Mouse (Mus musculus): ENCODE measurements at regions not wholly inside any gene's neighbourhood (a gene's known extent, or its start where the extent isn't known, plus 50 kb on each side); places are given as distances from the start of the nearest gene placed in this dataset.

GRCm38 (mm10) chr2:169260636-169261035, 305.2 kb upstream of the Zfp64 start:
- no peak for ATAC-seq (ENCODE audit: low FRiP score, low TSS enrichment)
- H3K4me1 ChIP-seq (ENCODE audit: control insufficient read depth, insufficient read depth, low read length) = no peaks in the 10 kb centered on the region
- H3K4me2 ChIP-seq (replicated peaks; ENCODE audit: low read depth, low read length) = no peak overlapping the region
- H3K4me3 ChIP-seq (ENCODE audit: low read length) = no peak overlapping the region
- no peaks in the 10 kb centered on the region for H3K36me3 ChIP-seq (ENCODE audit: control insufficient read depth, insufficient read depth, low read length)
- H3K9me3 ChIP-seq (ENCODE audit: control insufficient read depth, low read length) = no peaks in the 10 kb centered on the region
- no peak overlapping the region for H3K9ac ChIP-seq (ENCODE audit: low read depth, low read length)
- H3K27me3 ChIP-seq (ENCODE audit: control insufficient read depth, insufficient read depth, low read length) = no peaks in the 10 kb centered on the region
- WGBS = 89% methylated on average over 4 of the region's 4 CpGs
- no peak overlapping the region for H3K27ac ChIP-seq (ENCODE audit: low read depth, low read length)

GRCm38 (mm10) chr2:169244572-169244971, 289.2 kb upstream of the Zfp64 start:
- ATAC-seq (ENCODE audit: low FRiP score, low TSS enrichment) = no peak
- Histone ChIP-seq H3K9me3 (ENCODE audit: control insufficient read depth, low read length) (no peaks in the 10 kb centered on the region), H3K4me3 (ENCODE audit: low read length) (no peak overlapping the region), H3K36me3 (ENCODE audit: control insufficient read depth, insufficient read depth, low read length) (no peaks in the 10 kb centered on the region), H3K27me3 (ENCODE audit: control insufficient read depth, insufficient read depth, low read length) (no peaks in the 10 kb centered on the region), H3K9ac (ENCODE audit: low read depth, low read length) (no peak overlapping the region), H3K4me2 (replicated peaks; ENCODE audit: low read depth, low read length) (no peak overlapping the region), H3K4me1 (ENCODE audit: control insufficient read depth, insufficient read depth, low read length) (no peaks in the 10 kb centered on the region), H3K27ac (ENCODE audit: low read depth, low read length) (no peak overlapping the region)

- H3K9ac ChIP-seq (ENCODE audit: low read depth, low read length) = no peak overlapping the region
- no peak overlapping the region for H3K27ac ChIP-seq (ENCODE audit: low read depth, low read length)
- WGBS = 83% methylated on average over 9 of the region's 9 CpGs
- H3K4me2 ChIP-seq (replicated peaks; ENCODE audit: low read depth, low read length) = no peak overlapping the region
- no peaks in the 10 kb centered on the region for H3K27me3 ChIP-seq (ENCODE audit: control insufficient read depth, insufficient read depth, low read length)
- H3K9me3 ChIP-seq (ENCODE audit: control insufficient read depth, low read length) = no peaks in the 10 kb centered on the region
- H3K4me1 ChIP-seq (ENCODE audit: control insufficient read depth, insufficient read depth, low read length) = no peaks in the 10 kb centered on the region
- ATAC-seq (ENCODE audit: low FRiP score, low TSS enrichment) = no peak
- no peak overlapping the region for H3K4me3 ChIP-seq (ENCODE audit: low read length)
- no peaks in the 10 kb centered on the region for H3K36me3 ChIP-seq (ENCODE audit: control insufficient read depth, insufficient read depth, low read length)
Measured at GRCm38 (mm10) chr2:169243981-169244380, 288.6 kb upstream of the Zfp64 start.

- no peak overlapping the region for H3K9ac ChIP-seq (ENCODE audit: low read depth, low read length)
- no peak overlapping the region for H3K27ac ChIP-seq (ENCODE audit: low read depth, low read length)
- no peak overlapping the region for H3K4me2 ChIP-seq (replicated peaks; ENCODE audit: low read depth, low read length)
- H3K27me3 ChIP-seq (ENCODE audit: control insufficient read depth, insufficient read depth, low read length) = no peaks in the 10 kb centered on the region
- H3K4me3 ChIP-seq (ENCODE audit: low read length) = no peak overlapping the region
- ATAC-seq (ENCODE audit: low FRiP score, low TSS enrichment) = no peak
- H3K4me1 ChIP-seq (ENCODE audit: control insufficient read depth, insufficient read depth, low read length) = no peaks in the 10 kb centered on the region
- no peaks in the 10 kb centered on the region for H3K9me3 ChIP-seq (ENCODE audit: control insufficient read depth, low read length)
- no peaks in the 10 kb centered on the region for H3K36me3 ChIP-seq (ENCODE audit: control insufficient read depth, insufficient read depth, low read length)
- 88% methylated on average over 4 of the region's 4 CpGs for WGBS
Measured at GRCm38 (mm10) chr2:169237856-169238255, 282.5 kb upstream of the Zfp64 start.

GRCm38 (mm10) chr2:169237321-169237720, 281.9 kb upstream of the Zfp64 start:
- Histone ChIP-seq H3K36me3 (ENCODE audit: control insufficient read depth, insufficient read depth, low read length) (no peaks in the 10 kb centered on the region), H3K27me3 (ENCODE audit: control insufficient read depth, insufficient read depth, low read length) (no peaks in the 10 kb centered on the region), H3K4me1 (ENCODE audit: control insufficient read depth, insufficient read depth, low read length) (no peaks in the 10 kb centered on the region), H3K4me2 (replicated peaks; ENCODE audit: low read depth, low read length) (no peak overlapping the region), H3K9me3 (ENCODE audit: control insufficient read depth, low read length) (no peaks in the 10 kb centered on the region), H3K27ac (ENCODE audit: low read depth, low read length) (no peak overlapping the region), H3K4me3 (ENCODE audit: low read length) (no peak overlapping the region), H3K9ac (ENCODE audit: low read depth, low read length) (no peak overlapping the region)
- WGBS = 87% methylated on average over 9 of the region's 9 CpGs
- no peak for ATAC-seq (ENCODE audit: low FRiP score, low TSS enrichment)

GRCm38 (mm10) chr2:169234368-169235070, 279.1 kb upstream of the Zfp64 start:
- no peak overlapping the region for H3K4me2 ChIP-seq (replicated peaks; ENCODE audit: low read depth, low read length)
- H3K27ac ChIP-seq (ENCODE audit: low read depth, low read length) = no peak overlapping the region
- H3K4me1 ChIP-seq (ENCODE audit: control insufficient read depth, insufficient read depth, low read length) = no peaks in the 10 kb centered on the region
- no peak for ATAC-seq (ENCODE audit: low FRiP score, low TSS enrichment)
- no peaks in the 10 kb centered on the region for H3K9me3 ChIP-seq (ENCODE audit: control insufficient read depth, low read length)
- WGBS = 84% methylated on average over 11 of the region's 11 CpGs
- no peak overlapping the region for H3K4me3 ChIP-seq (ENCODE audit: low read length)
- H3K9ac ChIP-seq (ENCODE audit: low read depth, low read length) = no peak overlapping the region
- no peaks in the 10 kb centered on the region for H3K27me3 ChIP-seq (ENCODE audit: control insufficient read depth, insufficient read depth, low read length)
- no peaks in the 10 kb centered on the region for H3K36me3 ChIP-seq (ENCODE audit: control insufficient read depth, insufficient read depth, low read length)

GRCm38 (mm10) chr2:169233151-169234123, 278.1 kb upstream of the Zfp64 start:
- H3K27me3 ChIP-seq (ENCODE audit: control insufficient read depth, insufficient read depth, low read length) = no peaks in the 10 kb centered on the region
- H3K27ac ChIP-seq (ENCODE audit: low read depth, low read length) = no peak overlapping the region
- no peaks in the 10 kb centered on the region for H3K36me3 ChIP-seq (ENCODE audit: control insufficient read depth, insufficient read depth, low read length)
- no peak overlapping the region for H3K9ac ChIP-seq (ENCODE audit: low read depth, low read length)
- no peaks in the 10 kb centered on the region for H3K4me1 ChIP-seq (ENCODE audit: control insufficient read depth, insufficient read depth, low read length)
- no peak overlapping the region for H3K4me2 ChIP-seq (replicated peaks; ENCODE audit: low read depth, low read length)
- no peak overlapping the region for H3K4me3 ChIP-seq (ENCODE audit: low read length)
- ATAC-seq (ENCODE audit: low FRiP score, low TSS enrichment) = no peak
- 84% methylated on average over 14 of the region's 14 CpGs for WGBS
- H3K9me3 ChIP-seq (ENCODE audit: control insufficient read depth, low read length) = no peaks in the 10 kb centered on the region; the same call in 1 of the 2 replicates

- WGBS = 89% methylated on average over 8 of the region's 8 CpGs
- H3K4me2 ChIP-seq (replicated peaks; ENCODE audit: low read depth, low read length) = no peak overlapping the region
- H3K4me1 ChIP-seq (ENCODE audit: control insufficient read depth, insufficient read depth, low read length) = no peaks in the 10 kb centered on the region
- ATAC-seq (ENCODE audit: low FRiP score, low TSS enrichment) = no peak
- no peaks in the 10 kb centered on the region for H3K9me3 ChIP-seq (ENCODE audit: control insufficient read depth, low read length)
- no peak overlapping the region for H3K4me3 ChIP-seq (ENCODE audit: low read length)
- no peaks in the 10 kb centered on the region for H3K27me3 ChIP-seq (ENCODE audit: control insufficient read depth, insufficient read depth, low read length)
- no peak overlapping the region for H3K9ac ChIP-seq (ENCODE audit: low read depth, low read length)
- H3K27ac ChIP-seq (ENCODE audit: low read depth, low read length) = no peak overlapping the region
- no peaks in the 10 kb centered on the region for H3K36me3 ChIP-seq (ENCODE audit: control insufficient read depth, insufficient read depth, low read length)
Measured at GRCm38 (mm10) chr2:169222264-169222663, 266.9 kb upstream of the Zfp64 start.

- H3K4me1 ChIP-seq (ENCODE audit: control insufficient read depth, insufficient read depth, low read length) = no peaks in the 10 kb centered on the region
- H3K4me3 ChIP-seq (ENCODE audit: low read length) = no peak overlapping the region
- no peaks in the 10 kb centered on the region for H3K9me3 ChIP-seq (ENCODE audit: control insufficient read depth, low read length)
- no peak for ATAC-seq (ENCODE audit: low FRiP score, low TSS enrichment)
- no peaks in the 10 kb centered on the region for H3K27me3 ChIP-seq (ENCODE audit: control insufficient read depth, insufficient read depth, low read length)
- H3K36me3 ChIP-seq (ENCODE audit: control insufficient read depth, insufficient read depth, low read length) = no peaks in the 10 kb centered on the region
- H3K4me2 ChIP-seq (replicated peaks; ENCODE audit: low read depth, low read length) = no peak overlapping the region
- WGBS = 67% methylated on average over 7 of the region's 7 CpGs
- H3K27ac ChIP-seq (ENCODE audit: low read depth, low read length) = no peak overlapping the region
- no peak overlapping the region for H3K9ac ChIP-seq (ENCODE audit: low read depth, low read length)
Measured at GRCm38 (mm10) chr2:169221141-169221540, 265.8 kb upstream of the Zfp64 start.

All from kidney, embryonic 14.5 days (tissue).